Mouse (Mus musculus) embryonic facial prominence, embryonic 14.5 days (tissue): ENCODE results near the gene Ankrd37. TPM values are rescaled to one million over a fixed set of nuclear protein-coding genes. Genes with fewer than 3 reads are reported as not detected.

Source experiments
- ATAC-seq: fragments of 200-750 bp; cut with Nextera tagmentation; 2 replicates; pipeline ENCODE4 v1.8.0; 2017; ENCODE audit warnings: low read depth, moderate number of reproducible peaks, moderate TSS enrichment
- DNase-seq: peaks from one replicate; pipeline ENCODE4 v3.0.0-alpha.2; 2015; ENCODE audit warnings: low spot score
- H3K27ac ChIP-seq: fragments of 300-500 bp; sonication (generic); replicated peaks from 2 replicates; pipeline ENCODE4 v1.5.1; 2014; ENCODE audit warnings: low read depth, mild to moderate bottlenecking, low read length, moderate library complexity
- H3K27me3 ChIP-seq: fragments of 300-500 bp; sonication (generic); replicated peaks from 2 replicates; pipeline ENCODE4 v1.6.1; 2014; ENCODE audit warnings: low read length; ENCODE audit not compliant: control insufficient read depth, insufficient read depth
- H3K36me3 ChIP-seq: fragments of 300-500 bp; sonication (generic); 2 replicates; pipeline ENCODE4 v1.6.1; 2014; ENCODE audit warnings: low read length, mixed read lengths; ENCODE audit not compliant: control insufficient read depth, insufficient read depth
- H3K4me1 ChIP-seq: fragments of 300-500 bp; sonication (generic); 2 replicates; pipeline ENCODE4 v1.6.1; 2014; ENCODE audit warnings: antibody characterized with exemption, low read length; ENCODE audit not compliant: control insufficient read depth, insufficient read depth
- H3K4me2 ChIP-seq: fragments of 300-500 bp; sonication (generic); 2 replicates; pipeline ENCODE4 v1.6.1; 2014; ENCODE audit warnings: low read depth, mild to moderate bottlenecking, low read length, moderate library complexity, mixed read lengths
- H3K4me3 ChIP-seq: fragments of 300-500 bp; sonication (generic); 2 replicates; pipeline ENCODE4 v1.5.1; 2014; ENCODE audit warnings: low read depth, mild to moderate bottlenecking, low read length
- H3K9ac ChIP-seq: fragments of 300-500 bp; sonication (generic); 2 replicates; pipeline ENCODE4 v1.6.1; 2014; ENCODE audit warnings: low read depth, mild to moderate bottlenecking, low read length, moderate library complexity, mixed read lengths
- H3K9me3 ChIP-seq: fragments of 300-500 bp; sonication (generic); 2 replicates; pipeline ENCODE4 v1.6.1; 2016; ENCODE audit warnings: low read length; ENCODE audit not compliant: control insufficient read depth
- WGBS: fragments of 180-500 bp; shearing (Covaris S2); extraction: QIAGEN DNeasy Blood & Tissue Kit; methylation state at CpG from one replicate; pipeline ENCODE4 v1.1.7; 2014; 5-methylcytosine and 5-hydroxymethylcytosine counted together
- polyA plus RNA-seq: library from polyadenylated mRNA; unstranded; fragments of >200 nt; fragmentation: Nextera tagmentation; extraction: Ambion mirVana; gene quantifications from 2 replicates; pipeline ENCODE4 v1.2.1, GENCODE M21; 2014

Ankrd37 gene
- polyA plus RNA-seq = 17.9 and 19.2 TPM in 2 replicates

DNA sequence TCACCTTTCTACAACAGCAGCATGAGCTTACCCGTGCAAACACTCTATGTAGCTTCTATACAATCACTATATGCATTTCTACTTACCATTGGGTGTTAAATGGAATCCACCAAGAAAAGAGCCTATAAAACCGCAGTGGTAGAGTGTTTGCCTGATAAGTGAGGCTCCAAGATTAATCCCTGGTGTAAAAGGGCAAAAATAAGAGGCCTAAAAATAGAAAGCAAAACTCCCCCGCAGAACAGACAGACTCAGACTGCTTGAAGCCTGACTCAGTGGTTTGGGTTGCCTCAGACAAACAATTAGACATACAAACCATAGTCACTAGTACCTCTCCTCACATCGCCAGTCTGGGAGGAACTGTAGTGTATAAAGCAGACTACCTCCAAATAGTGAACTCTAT lies at the start of gene Ankrd37:
TSS of gene Ankrd37 (minus strand) at position 112 of the 400 bp plus-strand sequence.
- 67% methylated on average over 4 of the region's 4 CpGs for WGBS
- H3K9ac ChIP-seq = no peak within 1 kb of the TSS
- no peak within 1 kb of the TSS for H3K4me2 ChIP-seq
- no peaks in the 10 kb centered on the region for H3K9me3 ChIP-seq
- ATAC-seq = no peak
- peaks cover 4% of the 10 kb centered on the region for H3K4me1 ChIP-seq
- no peak within 1 kb of the TSS for H3K27ac ChIP-seq
- no peaks in the 10 kb centered on the region for H3K36me3 ChIP-seq
- DNase-seq = no peak
- H3K4me3 ChIP-seq = no peak within 1 kb of the TSS
- H3K27me3 ChIP-seq = no peaks in the 10 kb centered on the region

DNA sequence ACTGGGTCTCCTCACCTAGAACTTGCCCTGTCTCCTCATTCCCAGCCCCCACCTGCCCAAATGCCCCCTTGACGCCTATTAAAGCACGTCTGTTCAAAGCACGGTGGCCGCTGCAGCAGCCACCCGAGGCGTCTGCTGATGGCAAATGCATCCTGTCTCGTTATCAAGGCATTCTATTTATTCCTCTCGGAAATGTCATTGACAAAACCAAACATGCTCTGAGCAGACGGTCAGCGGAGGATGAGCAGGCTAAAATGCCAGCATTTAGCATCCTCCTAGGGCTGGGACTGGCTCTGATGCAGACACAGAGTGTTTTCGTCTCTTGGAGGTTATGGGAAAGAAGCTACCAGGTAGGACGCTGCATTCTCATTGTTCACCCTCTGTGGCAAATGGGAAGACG lies 34.8 kb upstream of the Ankrd37 start:
- Histone ChIP-seq H3K9ac (no peak overlapping the region), H3K4me3 (no peak overlapping the region), H3K27me3 (no peaks in the 10 kb centered on the region), H3K9me3 (no peaks in the 10 kb centered on the region), H3K36me3 (0 out of 2 replicates have a peak, but pooled peaks cover 16% of the 10 kb centered on the region), H3K4me2 (no peak overlapping the region), H3K4me1 (no peaks in the 10 kb centered on the region), H3K27ac (no peak overlapping the region)
- 77% methylated on average over 13 of the region's 13 CpGs for WGBS
- DNase-seq (no peak), ATAC-seq (no peak)

DNA sequence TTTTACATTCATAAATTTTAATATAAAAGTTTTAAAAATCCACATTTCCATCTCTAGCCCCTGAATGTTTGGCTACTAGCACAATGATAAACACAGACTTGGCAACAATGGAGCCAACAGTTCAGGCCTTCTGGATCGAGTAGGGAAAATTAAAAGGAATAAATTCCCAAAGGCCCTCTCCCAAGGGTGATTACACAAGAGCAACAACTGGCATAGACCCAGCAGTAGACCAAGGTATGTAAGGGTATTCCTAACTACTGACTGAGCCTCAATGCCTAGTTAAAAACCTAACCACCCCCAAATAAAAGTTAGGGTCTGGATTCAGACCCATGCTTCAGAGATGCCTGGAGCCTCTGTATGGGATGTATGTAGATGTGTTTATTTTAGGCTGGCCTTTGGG lies 34.2 kb upstream of the Ankrd37 start:
- ATAC-seq = no peak
- no peak overlapping the region for H3K27ac ChIP-seq
- 64% methylated on average over 1 of the region's 1 CpGs for WGBS
- H3K36me3 ChIP-seq = 0 out of 2 replicates have a peak, but pooled peaks cover 11% of the 10 kb centered on the region
- H3K27me3 ChIP-seq = no peaks in the 10 kb centered on the region
- H3K4me2 ChIP-seq = no peak overlapping the region
- DNase-seq = no peak
- H3K4me1 ChIP-seq = no peaks in the 10 kb centered on the region
- H3K9me3 ChIP-seq = no peaks in the 10 kb centered on the region
- H3K4me3 ChIP-seq = no peak overlapping the region
- no peak overlapping the region for H3K9ac ChIP-seq

DNA sequence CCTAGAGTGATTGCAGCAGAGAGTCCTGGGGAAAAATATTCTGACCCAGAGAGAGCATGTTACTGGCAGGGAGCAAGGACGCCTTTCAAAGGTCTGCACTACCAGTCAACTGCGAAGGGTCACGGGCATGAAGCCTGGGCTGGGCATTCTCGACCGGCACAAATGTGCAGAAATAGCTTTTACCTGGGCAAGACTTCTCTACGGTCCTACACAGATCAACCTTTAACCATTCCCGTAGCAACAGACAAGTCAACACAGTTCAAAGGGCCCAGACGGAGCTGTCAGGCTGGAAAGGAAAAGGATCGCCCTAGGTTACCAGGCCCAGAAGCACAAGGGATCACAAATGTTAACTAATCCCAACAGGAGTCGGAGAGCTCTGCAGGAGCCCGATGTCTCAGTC lies 30.7 kb upstream of the Ankrd37 start:
- no peak overlapping the region for H3K27ac ChIP-seq
- no peak overlapping the region for H3K4me2 ChIP-seq
- DNase-seq = no peak
- no peak for ATAC-seq
- H3K9ac ChIP-seq = no peak overlapping the region
- 0 out of 2 replicates have a peak, but pooled peaks cover 5% of the 10 kb centered on the region for H3K4me1 ChIP-seq
- H3K9me3 ChIP-seq = no peaks in the 10 kb centered on the region
- no peak overlapping the region for H3K4me3 ChIP-seq
- no peaks in the 10 kb centered on the region for H3K36me3 ChIP-seq
- 67% methylated on average over 11 of the region's 11 CpGs for WGBS
- no peaks in the 10 kb centered on the region for H3K27me3 ChIP-seq

DNA sequence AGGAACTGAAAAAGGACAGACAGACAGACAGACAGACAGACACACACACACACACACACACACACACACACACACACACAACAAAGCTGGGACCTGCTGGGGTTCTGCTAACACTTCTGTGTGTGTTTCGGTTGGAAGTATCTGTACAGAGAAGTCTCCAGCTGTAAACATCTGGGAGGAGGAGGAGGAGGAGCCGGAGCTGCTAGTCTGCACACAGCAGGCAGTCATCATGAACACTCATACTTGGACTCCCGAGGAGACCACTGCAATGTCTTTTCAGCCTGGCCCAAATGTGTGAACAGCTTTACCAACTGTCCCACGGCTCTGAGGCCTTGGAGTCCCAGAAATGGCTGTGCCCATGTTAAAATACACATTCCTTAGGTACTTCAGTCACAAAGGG lies 18.9 kb upstream of the Ankrd37 start:
- no peaks in the 10 kb centered on the region for H3K27me3 ChIP-seq
- H3K9ac ChIP-seq = no peak overlapping the region
- no peaks in the 10 kb centered on the region for H3K4me1 ChIP-seq
- 58% methylated on average over 4 of the region's 4 CpGs for WGBS
- H3K36me3 ChIP-seq = no peaks in the 10 kb centered on the region
- no peak overlapping the region for H3K27ac ChIP-seq
- no peak overlapping the region for H3K4me3 ChIP-seq
- DNase-seq = no peak
- no peak overlapping the region for H3K4me2 ChIP-seq
- H3K9me3 ChIP-seq = no peaks in the 10 kb centered on the region
- no peak for ATAC-seq

DNA sequence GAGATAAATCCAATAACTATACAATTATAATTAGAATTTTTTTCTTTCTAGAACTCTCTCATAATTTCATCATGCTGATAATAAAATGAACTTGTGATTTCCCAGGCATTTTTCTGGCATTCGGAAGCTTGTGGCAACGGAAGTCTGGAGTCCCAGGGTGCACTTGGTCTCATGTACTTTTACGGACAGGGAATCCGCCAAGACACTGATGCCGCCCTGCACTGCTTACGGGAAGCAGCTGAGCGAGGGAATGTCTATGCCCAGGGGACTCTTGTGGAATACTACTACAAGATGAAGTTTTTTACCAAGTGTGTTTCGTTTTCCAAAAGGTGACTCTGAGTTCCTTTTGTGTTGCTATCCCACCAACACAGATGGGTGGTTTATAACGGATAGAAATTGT lies 17.3 kb upstream of the Ankrd37 start:
- no peak for DNase-seq
- Histone ChIP-seq H3K9me3 (no peaks in the 10 kb centered on the region), H3K4me3 (no peak overlapping the region), H3K27me3 (no peaks in the 10 kb centered on the region), H3K4me2 (no peak overlapping the region), H3K4me1 (no peaks in the 10 kb centered on the region), H3K9ac (no peak overlapping the region), H3K36me3 (no peaks in the 10 kb centered on the region), H3K27ac (no peak overlapping the region)
- ATAC-seq = no peak
- 83% methylated on average over 9 of the region's 9 CpGs for WGBS

DNA sequence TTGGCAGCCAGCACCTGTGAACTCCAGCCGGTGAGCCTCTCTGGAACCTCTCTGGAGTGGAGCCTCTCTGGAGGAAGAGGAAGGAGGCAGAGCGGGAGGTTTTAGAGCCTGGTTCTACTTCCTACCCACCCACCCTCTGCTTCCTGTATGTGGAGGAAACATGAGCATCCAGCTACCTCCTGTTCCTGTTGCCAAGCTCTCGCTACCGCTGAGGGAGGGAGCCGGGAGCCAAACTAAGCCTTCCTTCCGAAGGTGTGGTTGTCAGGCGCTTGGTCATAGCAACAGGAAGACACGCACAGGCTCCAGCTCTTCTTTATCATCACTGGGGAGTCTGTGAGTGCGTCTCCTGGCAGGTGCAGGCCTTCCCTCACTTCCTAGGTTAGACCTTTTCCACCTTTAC lies 16.7 kb upstream of the Ankrd37 start:
- Histone ChIP-seq H3K27me3 (no peaks in the 10 kb centered on the region), H3K4me1 (no peaks in the 10 kb centered on the region), H3K9me3 (no peaks in the 10 kb centered on the region), H3K9ac (no peak overlapping the region), H3K36me3 (no peaks in the 10 kb centered on the region), H3K4me3 (no peak overlapping the region), H3K4me2 (no peak overlapping the region), H3K27ac (no peak overlapping the region)
- DNase-seq (no peak), ATAC-seq (no peak)
- 90% methylated on average over 9 of the region's 9 CpGs for WGBS

DNA sequence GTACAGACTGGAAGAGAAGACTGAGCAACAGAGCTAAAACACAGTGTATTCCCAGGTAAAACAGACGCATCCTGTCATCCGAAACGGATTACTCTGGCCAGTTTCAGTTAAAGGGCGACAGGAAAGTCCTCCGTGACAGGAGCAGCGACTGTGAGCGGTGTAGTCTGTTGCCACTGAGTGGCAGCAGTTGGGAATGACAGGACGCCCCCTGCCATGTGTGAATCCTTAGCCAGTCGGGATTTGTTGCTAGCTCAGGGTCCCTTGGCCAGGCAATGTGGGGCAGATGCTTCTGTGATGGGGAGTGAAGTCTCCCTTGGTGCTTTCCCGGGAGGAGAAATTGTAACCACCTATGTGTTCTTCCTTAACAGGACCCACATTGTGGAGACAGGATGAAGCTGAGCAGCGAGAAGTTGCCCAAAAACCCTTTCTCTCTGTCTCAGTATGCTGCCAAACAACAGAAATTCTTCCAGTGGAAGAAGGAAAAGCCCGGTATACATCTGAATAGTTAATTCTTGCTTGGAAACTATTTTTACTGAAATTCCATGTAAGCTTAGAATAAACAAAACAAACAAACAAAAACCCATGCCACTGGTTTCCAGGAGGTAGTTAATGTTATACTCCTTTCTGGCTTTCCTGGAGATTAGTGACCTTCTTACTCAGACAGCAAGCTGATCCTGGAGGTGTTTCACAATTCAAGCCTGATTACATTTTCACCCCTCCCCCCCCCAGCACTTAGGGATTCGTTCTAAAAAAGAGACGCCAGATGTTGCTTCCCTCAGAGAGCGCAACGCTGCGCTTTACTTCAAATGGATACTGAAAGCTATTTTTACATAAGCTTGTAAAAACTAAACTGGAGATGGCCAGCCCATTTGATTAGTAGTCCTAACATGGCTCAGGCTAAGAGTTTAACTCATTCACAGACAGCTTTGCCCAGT lies 5.5 kb upstream of the Ankrd37 start:
- Histone ChIP-seq H3K27ac (peak overlapping the region; percentile 39; the same call in 1 of the 2 replicates), H3K4me3 (peak overlapping the region; percentile 14; the same call in 1 of the 2 replicates), H3K4me2 (peak overlapping the region; percentile 46), H3K9ac (0 out of 2 replicates have a peak overlapping the region, but pooled peaks have one; percentile 37), H3K36me3 (no peaks in the 10 kb centered on the region), H3K9me3 (no peaks in the 10 kb centered on the region), H3K4me1 (peaks cover 12% of the 10 kb centered on the region), H3K27me3 (no peaks in the 10 kb centered on the region)
- ATAC-seq (peak; percentile 77), DNase-seq (peak; percentile 69)
- WGBS = 8% methylated on average over 17 of the region's 17 CpGs
